Mouse (Mus musculus) heart, postnatal 0 days (tissue): ENCODE measurements around the gene Pom121. TPM values are rescaled to one million over a fixed set of nuclear protein-coding genes. Genes with fewer than 3 reads are reported as not detected.
A peak's percentile ranks its signal among the peaks of the same experiment; 100 is the strongest.

Experiments used
- ATAC-seq: fragments of 200-750 bp; cut with Nextera tagmentation; 2 replicates; pipeline ENCODE4 v1.8.0; 2017; ENCODE audit warnings: low read depth, moderate number of reproducible peaks, moderate library complexity; ENCODE audit not compliant: insufficient read depth
- DNase-seq: peaks from one replicate; pipeline ENCODE4 v3.0.0-alpha.2; 2016; ENCODE audit warnings: low spot score
- H3K27ac ChIP-seq: fragments of 300-500 bp; sonication (generic); 2 replicates; pipeline ENCODE4 v1.5.1; 2014; ENCODE audit warnings: low read depth, mild to moderate bottlenecking
- H3K27me3 ChIP-seq: fragments of 300-500 bp; sonication (generic); 2 replicates; pipeline ENCODE4 v1.6.1; 2014; ENCODE audit warnings: low read length, mixed read lengths; ENCODE audit not compliant: control insufficient read depth, insufficient read depth
- H3K36me3 ChIP-seq: fragments of 300-500 bp; sonication (generic); replicated peaks from 2 replicates; pipeline ENCODE4 v1.6.1; 2014; ENCODE audit warnings: low read length, mixed read lengths; ENCODE audit not compliant: control insufficient read depth, insufficient read depth
- H3K4me1 ChIP-seq: fragments of 300-500 bp; sonication (generic); 2 replicates; pipeline ENCODE4 v1.6.1; 2014; ENCODE audit warnings: antibody characterized with exemption; ENCODE audit not compliant: control insufficient read depth, insufficient read depth
- H3K4me2 ChIP-seq: fragments of 300-500 bp; sonication (generic); 2 replicates; pipeline ENCODE4 v1.6.1; 2014; ENCODE audit warnings: low read depth, mild to moderate bottlenecking, low read length, moderate library complexity
- H3K4me3 ChIP-seq: fragments of 300-500 bp; sonication (generic); 2 replicates; pipeline ENCODE4 v1.5.1; 2014; ENCODE audit warnings: low read depth, low read length
- H3K9ac ChIP-seq: fragments of 300-500 bp; sonication (generic); replicated peaks from 2 replicates; pipeline ENCODE4 v1.6.1; 2014; ENCODE audit warnings: low read depth, low read length, mixed read lengths
- H3K9me3 ChIP-seq: fragments of 300-500 bp; sonication (generic); replicated peaks from 2 replicates; pipeline ENCODE4 v1.6.1; 2016; ENCODE audit warnings: low read length; ENCODE audit not compliant: control insufficient read depth
- CTCF ChIP-seq: IDR thresholded peaks from 2 replicates; pipeline ENCODE4 v1.5.1; 2016; ENCODE audit warnings: antibody characterized with exemption, control low read depth, low read depth
- EP300 ChIP-seq: IDR thresholded peaks from 2 replicates; pipeline ENCODE4 v1.6.1; 2016; ENCODE audit warnings: antibody characterized with exemption, low read depth
- WGBS: fragments of 180-500 bp; shearing (Covaris S2); extraction: QIAGEN DNeasy Blood & Tissue Kit; methylation state at CpG from one replicate; pipeline ENCODE4 v1.1.7; 2014; 5-methylcytosine and 5-hydroxymethylcytosine counted together
- polyA plus RNA-seq: library from polyadenylated mRNA; unstranded; fragments of >200 nt; fragmentation: Nextera tagmentation; extraction: Ambion mirVana; gene quantifications from 2 replicates; pipeline ENCODE4 v1.2.1, GENCODE M21; 2015
- total RNA-seq: library from RNA; depleted of rRNA; stranded (reverse); fragments of >200 nt; gene quantifications from 2 replicates; pipeline ENCODE4 v1.2.3, GENCODE M21; 2014; ENCODE audit warnings: low replicate concordance

Pom121 gene
- total and polyA plus RNA-seq, 2 experiments from 2014 or later, result 4.4 to 10.3 TPM

GRCm38 (mm10) chr5:135368312-135368711 is 26.0 kb downstream of the Pom121 start:
- no peaks in the 10 kb centered on the region for H3K27me3 ChIP-seq
- 69% methylated on average over 6 of the region's 6 CpGs for WGBS
- no peak for TF ChIP-seq CTCF
- TF ChIP-seq EP300, result no peak
- DNase-seq, result no peak
- H3K4me2 ChIP-seq, result no peak overlapping the region
- no peak for ATAC-seq
- H3K36me3 ChIP-seq, result peaks cover 17% of the 10 kb centered on the region
- peaks cover 15% of the 10 kb centered on the region for H3K4me1 ChIP-seq
- no peaks in the 10 kb centered on the region for H3K9me3 ChIP-seq
- H3K4me3 ChIP-seq, result no peak overlapping the region
- H3K27ac ChIP-seq, result no peak overlapping the region
- no peak overlapping the region for H3K9ac ChIP-seq

GRCm38 (mm10) chr5:135367841-135368240 is 26.5 kb downstream of the Pom121 start:
- H3K9me3 ChIP-seq, result no peaks in the 10 kb centered on the region
- ATAC-seq (no peak), DNase-seq (no peak)
- no peak overlapping the region for H3K9ac ChIP-seq
- 48% methylated on average over 6 of the region's 6 CpGs for WGBS
- peaks cover 15% of the 10 kb centered on the region for H3K4me1 ChIP-seq
- no peak overlapping the region for H3K4me2 ChIP-seq
- H3K36me3 ChIP-seq, result peaks cover 13% of the 10 kb centered on the region
- no peaks in the 10 kb centered on the region for H3K27me3 ChIP-seq
- no peak overlapping the region for H3K4me3 ChIP-seq
- no peak overlapping the region for H3K27ac ChIP-seq
- no peak for TF ChIP-seq EP300
- TF ChIP-seq CTCF, result peak; percentile 43; the same call in 1 of the 2 replicates

GRCm38 (mm10) chr5:135363540-135363939 is 30.8 kb downstream of the Pom121 start:
- Histone ChIP-seq H3K36me3 (no peaks in the 10 kb centered on the region), H3K4me3 (no peak overlapping the region), H3K9me3 (no peaks in the 10 kb centered on the region), H3K27me3 (no peaks in the 10 kb centered on the region), H3K4me1 (peaks cover 6% of the 10 kb centered on the region; the same call in 1 of the 2 replicates), H3K9ac (no peak overlapping the region), H3K4me2 (no peak overlapping the region), H3K27ac (no peak overlapping the region)
- 24% methylated on average over 12 of the region's 12 CpGs for WGBS
- peak; percentile 27 for DNase-seq
- ATAC-seq, result peak; percentile 30; the same call in 1 of the 2 replicates
- peak; percentile 69 for TF ChIP-seq CTCF
- no peak for TF ChIP-seq EP300

DNA sequence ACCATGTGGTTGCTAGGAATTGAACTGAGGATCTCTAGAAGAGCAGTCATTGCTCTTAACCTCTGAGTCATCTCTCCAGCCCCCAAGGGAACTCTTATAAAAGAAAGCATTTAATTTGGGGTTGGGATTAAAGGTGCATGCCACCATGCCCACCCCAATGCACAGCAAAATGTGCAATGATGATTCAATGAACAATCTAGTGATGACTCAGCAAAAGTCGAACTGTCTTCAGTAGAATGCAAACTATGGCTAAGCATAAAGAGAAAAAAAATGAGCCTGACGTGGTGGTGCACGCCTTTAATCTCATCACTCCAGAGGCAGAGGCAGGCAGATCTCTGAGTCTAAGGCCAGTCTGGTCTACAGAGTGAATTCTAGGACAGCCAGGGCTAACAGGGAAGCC is 31.8 kb downstream of the Pom121 start:
- Histone ChIP-seq H3K36me3 (no peaks in the 10 kb centered on the region), H3K27me3 (no peaks in the 10 kb centered on the region), H3K4me2 (no peak overlapping the region), H3K4me3 (no peak overlapping the region), H3K9me3 (no peaks in the 10 kb centered on the region), H3K4me1 (peaks cover 6% of the 10 kb centered on the region; the same call in 1 of the 2 replicates), H3K27ac (no peak overlapping the region), H3K9ac (no peak overlapping the region)
- TF ChIP-seq CTCF (no peak), EP300 (no peak)
- DNase-seq (no peak), ATAC-seq (no peak)
- WGBS, result 76% methylated on average over 3 of the region's 3 CpGs

DNA sequence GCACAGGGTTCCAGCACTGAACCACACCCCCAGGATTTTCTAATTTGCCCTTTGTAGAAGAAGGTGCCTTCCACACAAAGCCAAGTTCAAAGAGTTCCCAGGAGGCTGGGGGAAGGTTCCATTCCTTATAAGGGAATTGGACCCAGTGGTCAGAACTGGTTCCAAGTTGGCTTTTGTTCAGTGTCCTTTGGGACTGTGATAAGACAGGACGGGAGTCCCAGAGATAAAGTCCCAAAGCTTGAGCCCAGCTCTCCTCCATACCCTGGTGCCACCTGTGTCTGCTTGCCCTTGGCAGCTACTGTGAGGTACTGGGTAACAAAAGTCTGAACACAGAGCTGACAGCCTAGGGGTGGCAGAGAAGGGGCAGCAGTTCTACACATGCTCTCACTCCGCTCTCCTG is 34.6 kb downstream of the Pom121 start:
- TF ChIP-seq CTCF, result no peak
- no peak for TF ChIP-seq EP300
- DNase-seq (no peak), ATAC-seq (peak; percentile 64; the same call in 1 of the 2 replicates)
- no peak overlapping the region for H3K9ac ChIP-seq
- 40% methylated on average over 2 of the region's 2 CpGs for WGBS
- H3K27me3 ChIP-seq, result no peaks in the 10 kb centered on the region
- H3K4me2 ChIP-seq, result no peak overlapping the region
- H3K36me3 ChIP-seq, result no peaks in the 10 kb centered on the region
- H3K27ac ChIP-seq, result no peak overlapping the region
- H3K4me3 ChIP-seq, result no peak overlapping the region
- no peaks in the 10 kb centered on the region for H3K9me3 ChIP-seq
- H3K4me1 ChIP-seq, result peaks cover 6% of the 10 kb centered on the region; the same call in 1 of the 2 replicates

DNA sequence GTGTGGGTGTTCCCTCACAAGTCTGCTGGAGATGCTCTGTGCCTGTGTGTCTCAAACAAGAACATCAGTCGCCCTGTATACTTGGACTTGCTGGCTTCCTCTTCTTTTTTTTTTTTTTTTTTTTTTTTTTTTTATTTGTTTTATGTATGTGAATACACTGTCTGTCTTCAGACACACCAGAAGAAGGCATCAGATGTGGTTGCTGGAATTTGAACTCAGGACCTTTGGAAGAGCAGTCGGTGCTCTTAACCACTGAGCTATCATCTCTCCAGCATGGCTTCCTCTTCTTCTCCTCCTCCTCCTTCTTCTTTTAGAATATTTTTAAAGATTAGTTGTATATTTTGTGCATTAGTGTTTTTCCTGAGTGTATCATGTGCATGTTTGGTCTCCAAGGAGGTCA is 36.8 kb downstream of the Pom121 start:
- no peaks in the 10 kb centered on the region for H3K36me3 ChIP-seq
- DNase-seq (no peak), ATAC-seq (no peak)
- TF ChIP-seq EP300 (no peak), CTCF (no peak)
- H3K27ac ChIP-seq, result no peak overlapping the region
- no peak overlapping the region for H3K4me3 ChIP-seq
- no peaks in the 10 kb centered on the region for H3K9me3 ChIP-seq
- H3K4me2 ChIP-seq, result no peak overlapping the region
- peaks cover 6% of the 10 kb centered on the region; the same call in 1 of the 2 replicates for H3K4me1 ChIP-seq
- H3K27me3 ChIP-seq, result peaks cover 12% of the 10 kb centered on the region
- H3K9ac ChIP-seq, result no peak overlapping the region
- 77% methylated on average over 2 of the region's 2 CpGs for WGBS
